Mouse (Mus musculus): Measurements from ENCODE around the gene Brms1l.

DNA sequence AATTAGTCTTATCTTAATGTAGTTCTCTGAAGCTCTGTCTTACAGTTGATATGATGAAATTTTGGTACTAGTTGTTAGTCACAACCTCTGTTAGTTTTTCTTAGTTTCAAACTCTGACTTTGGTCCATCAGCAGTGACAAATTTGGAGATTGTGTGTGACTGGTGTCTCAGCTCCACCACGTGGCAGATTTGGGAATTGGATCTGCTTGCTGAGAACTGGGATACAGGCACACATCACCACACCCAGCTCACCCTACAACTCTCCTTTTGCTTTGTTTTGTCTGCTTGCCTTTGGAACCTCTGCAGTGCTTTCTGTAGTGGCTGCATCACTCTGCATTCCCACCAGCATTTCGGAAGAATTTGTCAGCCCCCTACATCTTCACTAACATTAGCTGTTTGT, 5.0 kb upstream of the Brms1l start:
- TF ChIP-seq ZC3H11A (IDR thresholded peaks at IDR 0.05; ENCODE audit: borderline replicate concordance, low read depth, low read length): no peak
- no peak for TF ChIP-seq HCFC1 (IDR thresholded peaks at IDR 0.05; ENCODE audit: borderline replicate concordance, insufficient read depth, low read length)
- no peak for TF ChIP-seq ZNF384 (IDR thresholded peaks at IDR 0.05; ENCODE audit: low read depth, low read length)
- no peak for TF ChIP-seq CHD2 (IDR thresholded peaks at IDR 0.05; ENCODE audit: low read depth, low read length)
